Mouse (Mus musculus): ENCODE measurements around the gene Nrap. TPM values are rescaled to one million over a fixed set of nuclear protein-coding genes. Genes with fewer than 3 reads are reported as not detected.

Nrap gene
- total and polyA plus RNA-seq, 3 experiments = 0.08 to 0.11 TPM; not detected in 1

- Histone ChIP-seq H3K9me3 (replicated peaks; ENCODE audit: insufficient read depth, low read length) (no peaks in the 10 kb centered on the region), H3K4me3 (ENCODE audit: control insufficient read depth in 1 of 2, insufficient read depth in 1 of 2, low read depth in 2 of 2, low read length in 2 of 2) (no peak overlapping the region), H3K4me1 (ENCODE audit: control insufficient read depth in 1 of 2, insufficient read depth in 2 of 2, low read length in 2 of 2) (no peaks in the 10 kb centered on the region), H3K27me3 (ENCODE audit: control insufficient read depth in 1 of 2, insufficient read depth in 2 of 2, low read length in 2 of 2) (peaks cover 0 to 2% of the 10 kb centered on the region in 2 experiments; a peak in 2 of 4 replicates), H3K36me3 (ENCODE audit: control insufficient read depth in 1 of 2, insufficient read depth in 2 of 2, low read length in 2 of 2) (no peaks in the 10 kb centered on the region), H3K27ac (ENCODE audit: control insufficient read depth, low read depth, low read length) (no peak overlapping the region), H3K9ac (ENCODE audit: control insufficient read depth, low read depth, low read length, poor library complexity, severe bottlenecking) (no peak overlapping the region), H3K79me2 (ENCODE audit: control insufficient read depth, insufficient read depth, low read length, poor library complexity) (no peaks in the 10 kb centered on the region)
- DNase-seq (ENCODE audit: low read depth, low spot score) = no peak
- no peak for TF ChIP-seq CTCF (IDR thresholded peaks at IDR 0.05 in 2 of 3, conservative IDR thresholded peaks at IDR 0.05 in 1 of 3; ENCODE audit: control insufficient read depth in 1 of 3, insufficient read depth in 1 of 3, low read depth in 2 of 3, low read length in 3 of 3, poor library complexity in 1 of 3, severe bottlenecking in 1 of 3)
These were observed 102.1 kb downstream of the Nrap start for GRCm38 (mm10) chr19:56287580-56288367.

GRCm38 (mm10) chr19:56286866-56287265 lies 103.0 kb downstream of the Nrap start, which contains the start of gene Habp2:
Gene Habp2 (plus strand): TSS chr19:56287137.
- Histone ChIP-seq H3K4me1 (ENCODE audit: control insufficient read depth in 1 of 2, insufficient read depth in 2 of 2, low read length in 2 of 2) (no peaks in the 10 kb centered on the region), H3K27ac (ENCODE audit: control insufficient read depth, low read depth, low read length) (no peak within 1 kb of the TSS), H3K9ac (ENCODE audit: control insufficient read depth, low read depth, low read length, poor library complexity, severe bottlenecking) (no peak within 1 kb of the TSS), H3K79me2 (ENCODE audit: control insufficient read depth, insufficient read depth, low read length, poor library complexity) (no peaks in the 10 kb centered on the region), H3K27me3 (ENCODE audit: control insufficient read depth in 1 of 2, insufficient read depth in 2 of 2, low read length in 2 of 2) (peaks cover 0 to 3% of the 10 kb centered on the region in 2 experiments; a peak in 1 of 4 replicates), H3K36me3 (ENCODE audit: control insufficient read depth in 1 of 2, insufficient read depth in 2 of 2, low read length in 2 of 2) (no peaks in the 10 kb centered on the region), H3K4me3 (ENCODE audit: control insufficient read depth in 1 of 2, insufficient read depth in 1 of 2, low read depth in 2 of 2, low read length in 2 of 2) (no peak within 1 kb of the TSS), H3K9me3 (replicated peaks; ENCODE audit: insufficient read depth, low read length) (no peaks in the 10 kb centered on the region)
- TF ChIP-seq JUND (IDR thresholded peaks at IDR 0.05; ENCODE audit: low read depth, low read length) (no peak), TBP (IDR thresholded peaks at IDR 0.05; ENCODE audit: low read depth, low read length) (no peak), ZNF384 (IDR thresholded peaks at IDR 0.05; ENCODE audit: low read depth, low read length) (no peak), MAFK (IDR thresholded peaks at IDR 0.05; ENCODE audit: borderline replicate concordance, low read depth, low read length) (no peak), ZC3H11A (IDR thresholded peaks at IDR 0.05; ENCODE audit: low read depth, low read length) (no peak), HCFC1 (IDR thresholded peaks at IDR 0.05; ENCODE audit: low read depth, low read length) (no peak), USF2 (IDR thresholded peaks at IDR 0.05; ENCODE audit: borderline replicate concordance in 1 of 2, insufficient read depth in 1 of 2, low read depth in 1 of 2, low read length in 2 of 2) (no peak), MYB (IDR thresholded peaks at IDR 0.05; ENCODE audit: low read depth, low read length) (no peak), RCOR1 (IDR thresholded peaks at IDR 0.05; ENCODE audit: low read depth, low read length) (no peak), TAL1 (IDR thresholded peaks at IDR 0.05; ENCODE audit: low read length) (no peak), MEF2A (IDR thresholded peaks at IDR 0.05; ENCODE audit: extremely low read depth, insufficient replicate concordance, low read depth, low read length, poor library complexity, severe bottlenecking) (no peak), USF1 (IDR thresholded peaks at IDR 0.05; ENCODE audit: low read depth, low read length) (no peak), BHLHE40 (IDR thresholded peaks at IDR 0.05; ENCODE audit: borderline replicate concordance, low read depth, low read length) (no peak)
- DNase-seq (ENCODE audit: low read depth, low spot score) = no peak
